ENCODE assay signal across 23 mouse cellular contexts in genomic region chr1:88243861-88244260, GRCm38 (mm10). TPM values are rescaled to one million over a fixed set of nuclear protein-coding genes. Genes with fewer than 3 reads are reported as not detected.
A peak's percentile ranks its signal among the peaks of the same experiment; 100 is the strongest.
DNase-seq lines count a peak whose midpoint lies in the region; ATAC-seq lines count a peak whose summit lies in the region.
"Had no signal": no experiment of that assay in that cellular context is flagged by ENCODE, and none has a peak within 500 bp of the region (broad histone marks: within the 10 kb centered on the region; RNA-seq: fewer than 3 reads in every experiment).

No protein-coding gene starts in this region.

- peak overlapping the region; percentile 14 for H3K4me3 ChIP-seq in megakaryocyte, embryonic 14.5 days (replicated peaks)

- peaks cover 82% of the 10 kb centered on the region for H3K9me3 ChIP-seq in megakaryocyte, embryonic 14.5 days

- peaks cover 11% of the 10 kb centered on the region for H3K27me3 ChIP-seq in megakaryocyte, embryonic 14.5 days (replicated peaks)
- H3K27me3 ChIP-seq: Patski had no signal

- no peaks in the 10 kb centered on the region for H3K4me1 ChIP-seq in megakaryocyte, embryonic 14.5 days

- ATAC-seq in megakaryocyte, adult 5-6 weeks (ENCODE audit: poor library complexity, severe bottlenecking): no peak
- ATAC-seq: activated CD4-positive, CD25-positive, alpha-beta regulatory T cell, adult 4 months; CD4-positive, CD25-positive, alpha-beta regulatory T cell, adult 4 months; Patski had no signal

- DNase-seq in right cerebral cortex, postnatal 14 days: peak; percentile 3
- DNase-seq in right cerebral cortex, postnatal 4 days: no peak
- DNase-seq: adrenal gland, adult 2 months; adrenal gland, adult 8-10 months; adrenal gland, postnatal 10 days; adrenal gland, postnatal 14 days; adrenal gland, postnatal 25 days; adrenal gland, postnatal 36 days; B cell, adult 2 months; cerebellum, adult 11 months; cerebellum, adult 11-12 months; cerebellum, adult 18-20 months had no signal

- no peaks in the 10 kb centered on the region for H3K36me3 ChIP-seq in megakaryocyte, embryonic 14.5 days (replicated peaks; ENCODE audit: low read length)
- H3K36me3 ChIP-seq: G1E had no signal

RNA-seq across cellular contexts. Expression of gene Mroh2a, which starts 17.1 kb away (rescaled TPM):
- not detected in 2 replicates for polyA plus RNA-seq in megakaryocyte, embryonic 14.5 days (2012; ENCODE audit: insufficient read depth, low replicate concordance)
- total RNA-seq in megakaryocyte, adult 5-6 weeks (2015): 0.47 and 1.2 TPM in 2 replicates
- 0.28 and 0.37 TPM in 2 replicates for total RNA-seq in megakaryocyte, adult 5-6 weeks (2017)
- polyA plus RNA-seq: G1E had no signal

RNA-seq across cellular contexts. Expression of gene Ugt1a1, which starts 32.1 kb away (rescaled TPM):
- not detected in 2 replicates for polyA plus RNA-seq in megakaryocyte, embryonic 14.5 days (2012; ENCODE audit: insufficient read depth, low replicate concordance)
- 0.29 and 1.1 TPM in 2 replicates for total RNA-seq in megakaryocyte, adult 5-6 weeks (2015)
- total RNA-seq in megakaryocyte, adult 5-6 weeks (2017): 0.37 TPM in 1 of 2 replicates, not detected in the other
- total RNA-seq: CH12.LX, ES-E14, MEL had no signal
- polyA plus RNA-seq: activated CD4-positive, CD25-positive, alpha-beta regulatory T cell, adult 4 months; C2C12; CD4-positive, CD25-positive, alpha-beta regulatory T cell, adult 4 months; G1E had no signal

RNA-seq across cellular contexts. Expression of gene Hjurp, which starts 33.6 kb away (rescaled TPM):
- polyA plus RNA-seq in megakaryocyte, embryonic 14.5 days (2012; ENCODE audit: insufficient read depth, low replicate concordance): 2.4 and 4.0 TPM in 2 replicates
- 99.8 and 112 TPM in 2 replicates for total RNA-seq in megakaryocyte, adult 5-6 weeks (2015)
- 174 and 189 TPM in 2 replicates for total RNA-seq in megakaryocyte, adult 5-6 weeks (2017)

RNA-seq across cellular contexts. Expression of gene Trpm8, which starts 33.6 kb away (rescaled TPM):
- polyA plus RNA-seq in megakaryocyte, embryonic 14.5 days (2012; ENCODE audit: insufficient read depth, low replicate concordance): not detected in 2 replicates
- not detected in 2 replicates for total RNA-seq in megakaryocyte, adult 5-6 weeks (2015)
- total RNA-seq in megakaryocyte, adult 5-6 weeks (2017): not detected in 2 replicates
- total RNA-seq: adrenal gland, adult 18-20 months; adrenal gland, adult 2 months; adrenal gland, adult 8-10 months; adrenal gland, postnatal 10 days; adrenal gland, postnatal 14 days; adrenal gland, postnatal 25 days; adrenal gland, postnatal 36 days; CH12.LX; G1E; MEL had no signal
- polyA plus RNA-seq: activated CD4-positive, CD25-positive, alpha-beta regulatory T cell, adult 4 months; adrenal gland, adult 2 months; CD4-positive, CD25-positive, alpha-beta regulatory T cell, adult 4 months; G1E had no signal

RNA-seq across cellular contexts. Expression of gene Dnajb3, which starts 38.3 kb away (rescaled TPM):
- not detected in 2 replicates for polyA plus RNA-seq in megakaryocyte, embryonic 14.5 days (2012; ENCODE audit: insufficient read depth, low replicate concordance)
- 0.66 TPM in 1 of 2 replicates, not detected in the other for total RNA-seq in megakaryocyte, adult 5-6 weeks (2015)
- not detected in 2 replicates for total RNA-seq in megakaryocyte, adult 5-6 weeks (2017)
- total RNA-seq: CH12.LX, MEL had no signal
- polyA plus RNA-seq: C2C12, G1E, Patski had no signal
